Mouse (Mus musculus) C2C12 (cell line): ENCODE results near the gene Trim28.

Experiments
- CEBPB ChIP-seq: IDR thresholded peaks from one replicate; pipeline ENCODE4 v1.6.1; 2011; ENCODE audit warnings: low read depth, mild to moderate bottlenecking, control low read depth, moderate library complexity
- CTCF ChIP-seq: IDR thresholded peaks from one replicate; pipeline ENCODE4 v1.5.1; 2011; ENCODE audit not compliant: control insufficient read depth, insufficient read depth, insufficient read length
- MAX ChIP-seq: IDR thresholded peaks from one replicate; pipeline ENCODE4 v1.6.1; 2011; ENCODE audit warnings: mild to moderate bottlenecking, control low read depth
- MYOD1 ChIP-seq: IDR thresholded peaks from one replicate; pipeline ENCODE4 v1.6.1; 2011; ENCODE audit warnings: low read depth; ENCODE audit not compliant: control insufficient read depth, insufficient read length
- USF1 ChIP-seq: IDR thresholded peaks from one replicate; pipeline ENCODE4 v1.6.1; 2011; ENCODE audit warnings: low read depth, mild to moderate bottlenecking, control low read depth, moderate library complexity

DNA sequence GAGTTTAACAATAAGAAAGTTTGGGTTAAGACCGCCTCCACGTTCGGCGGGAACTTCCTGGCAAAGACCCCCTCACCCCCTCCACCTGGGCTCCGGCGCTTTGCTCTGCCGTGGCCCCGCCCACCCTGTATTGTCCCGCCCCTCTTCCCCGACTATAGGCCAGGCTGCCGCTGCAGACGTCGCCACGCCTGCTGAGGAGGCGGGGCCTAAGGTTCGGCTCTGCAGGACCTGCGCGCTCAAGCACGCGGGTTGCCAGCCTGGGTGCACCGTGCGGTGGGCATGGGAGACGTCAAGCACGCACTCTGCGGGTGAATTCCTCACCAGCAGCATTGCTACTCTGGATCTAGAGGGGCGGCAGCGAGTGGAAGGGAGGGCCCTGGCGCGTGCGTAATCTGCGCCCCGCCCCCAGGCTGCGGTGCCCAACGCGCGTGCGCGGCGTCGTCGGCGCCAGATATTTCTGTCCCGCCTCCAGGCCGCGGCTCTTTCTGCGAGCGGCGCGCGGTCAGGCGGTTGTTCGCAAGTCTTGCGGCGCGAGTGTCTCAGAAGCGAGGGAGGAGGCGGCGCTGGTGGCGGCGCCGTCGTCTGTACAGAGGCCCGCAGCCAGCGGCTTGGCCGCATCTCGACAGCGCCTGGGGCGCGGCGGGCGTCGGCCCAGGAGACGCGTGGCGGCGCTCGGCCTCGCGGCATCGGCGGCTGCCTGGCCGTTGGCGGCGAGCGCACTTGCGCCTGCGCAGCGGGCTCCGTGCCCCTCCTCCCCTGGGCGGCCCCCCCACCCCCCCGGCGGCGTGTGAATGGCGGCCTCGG is 25.2 kb downstream of the Trim28 start:
- TF ChIP-seq USF1 = no peak
- peak; percentile 45 for TF ChIP-seq CTCF
- TF ChIP-seq MAX = peak; percentile 35
- no peak for TF ChIP-seq MYOD1
- no peak for TF ChIP-seq CEBPB
